Mouse (Mus musculus) embryonic facial prominence, embryonic 14.5 days (tissue): ENCODE data around the gene Meis2. TPM values are rescaled to one million over a fixed set of nuclear protein-coding genes. Genes with fewer than 3 reads are reported as not detected.
A peak's percentile ranks its signal among the peaks of the same experiment; 100 is the strongest.

Experiments
- ATAC-seq: fragments of 200-750 bp; cut with Nextera tagmentation; 2 replicates; pipeline ENCODE4 v1.8.0; 2017; ENCODE audit warnings: low read depth, moderate number of reproducible peaks, moderate TSS enrichment
- DNase-seq: peaks from one replicate; pipeline ENCODE4 v3.0.0-alpha.2; 2015; ENCODE audit warnings: low spot score
- H3K27ac ChIP-seq: fragments of 300-500 bp; sonication (generic); replicated peaks from 2 replicates; pipeline ENCODE4 v1.5.1; 2014; ENCODE audit warnings: low read depth, mild to moderate bottlenecking, low read length, moderate library complexity
- H3K27me3 ChIP-seq: fragments of 300-500 bp; sonication (generic); replicated peaks from 2 replicates; pipeline ENCODE4 v1.6.1; 2014; ENCODE audit warnings: low read length; ENCODE audit not compliant: control insufficient read depth, insufficient read depth
- H3K36me3 ChIP-seq: fragments of 300-500 bp; sonication (generic); 2 replicates; pipeline ENCODE4 v1.6.1; 2014; ENCODE audit warnings: low read length, mixed read lengths; ENCODE audit not compliant: control insufficient read depth, insufficient read depth
- H3K4me1 ChIP-seq: fragments of 300-500 bp; sonication (generic); 2 replicates; pipeline ENCODE4 v1.6.1; 2014; ENCODE audit warnings: antibody characterized with exemption, low read length; ENCODE audit not compliant: control insufficient read depth, insufficient read depth
- H3K4me2 ChIP-seq: fragments of 300-500 bp; sonication (generic); 2 replicates; pipeline ENCODE4 v1.6.1; 2014; ENCODE audit warnings: low read depth, mild to moderate bottlenecking, low read length, moderate library complexity, mixed read lengths
- H3K4me3 ChIP-seq: fragments of 300-500 bp; sonication (generic); 2 replicates; pipeline ENCODE4 v1.5.1; 2014; ENCODE audit warnings: low read depth, mild to moderate bottlenecking, low read length
- H3K9ac ChIP-seq: fragments of 300-500 bp; sonication (generic); 2 replicates; pipeline ENCODE4 v1.6.1; 2014; ENCODE audit warnings: low read depth, mild to moderate bottlenecking, low read length, moderate library complexity, mixed read lengths
- H3K9me3 ChIP-seq: fragments of 300-500 bp; sonication (generic); 2 replicates; pipeline ENCODE4 v1.6.1; 2016; ENCODE audit warnings: low read length; ENCODE audit not compliant: control insufficient read depth
- WGBS: fragments of 180-500 bp; shearing (Covaris S2); extraction: QIAGEN DNeasy Blood & Tissue Kit; methylation state at CpG from one replicate; pipeline ENCODE4 v1.1.7; 2014; 5-methylcytosine and 5-hydroxymethylcytosine counted together
- polyA plus RNA-seq: library from polyadenylated mRNA; unstranded; fragments of >200 nt; fragmentation: Nextera tagmentation; extraction: Ambion mirVana; gene quantifications from 2 replicates; pipeline ENCODE4 v1.2.1, GENCODE M21; 2014

Gene Meis2
- polyA plus RNA-seq, 1 experiment from 2014 or later, result 30.4 TPM

DNA sequence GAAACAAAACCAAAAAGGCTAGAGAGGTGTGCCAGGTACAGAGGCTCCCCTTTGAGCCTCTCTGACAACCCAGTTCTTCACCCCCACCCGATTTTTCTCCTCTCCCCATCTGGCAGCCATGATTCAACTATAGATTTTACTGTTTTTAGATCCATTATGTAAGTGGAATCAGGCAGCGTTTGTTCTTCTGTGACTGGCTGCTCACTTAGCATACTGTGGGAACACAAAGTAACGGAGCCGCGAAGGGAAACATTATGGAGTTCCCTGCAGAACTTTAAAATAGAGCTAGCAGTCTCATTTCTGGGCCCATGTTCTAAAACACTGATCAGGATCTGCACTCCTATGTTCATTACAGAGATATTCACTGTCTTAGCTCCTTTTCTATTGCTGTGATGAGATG is 243.3 kb downstream of the Meis2 start:
- 81% methylated on average over 5 of the region's 5 CpGs for whole genome bisulfite sequencing
- no peaks in the 10 kb centered on the region for H3K9me3 ChIP-seq
- no peak for ATAC-seq

DNA sequence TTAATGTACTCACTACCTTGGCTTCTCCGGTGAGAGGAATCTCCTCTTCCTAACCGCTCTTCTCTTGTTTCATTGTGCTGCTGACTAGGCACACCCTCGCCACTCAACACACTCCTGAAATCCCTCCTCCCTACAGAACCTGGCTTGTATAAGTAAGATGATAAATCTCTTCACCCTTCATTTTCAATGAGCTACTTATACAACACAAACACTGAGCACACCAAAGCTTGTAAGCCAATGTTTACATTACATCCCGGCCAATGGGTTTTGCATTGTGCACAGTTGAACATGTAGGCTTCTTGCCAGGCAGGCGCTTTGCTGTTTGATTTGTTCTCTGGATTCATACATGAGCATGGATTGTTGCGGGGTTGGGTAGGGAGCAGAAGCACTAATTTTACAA is 247.7 kb downstream of the Meis2 start:
- DNase-seq (peak; percentile 74), ATAC-seq (peak; percentile 89)
- Histone ChIP-seq H3K27me3 (no peaks in the 10 kb centered on the region; the same call in 1 of the 2 replicates), H3K36me3 (no peaks in the 10 kb centered on the region), H3K9me3 (no peaks in the 10 kb centered on the region), H3K4me1 (peaks cover 5% of the 10 kb centered on the region; the same call in 1 of the 2 replicates), H3K4me3 (no peak overlapping the region), H3K27ac (no peak overlapping the region), H3K9ac (no peak overlapping the region), H3K4me2 (no peak overlapping the region)
- 59% methylated on average over 6 of the region's 6 CpGs for WGBS

More for the DNA sequence above, 243.3 kb downstream of the Meis2 start:
- Histone ChIP-seq H3K4me2 (no peak overlapping the region), H3K9ac (no peak overlapping the region), H3K4me3 (no peak overlapping the region), H3K36me3 (no peaks in the 10 kb centered on the region), H3K27me3 (no peaks in the 10 kb centered on the region), H3K4me1 (no peaks in the 10 kb centered on the region), H3K27ac (no peak overlapping the region)
- DNase-seq, result no peak

DNA sequence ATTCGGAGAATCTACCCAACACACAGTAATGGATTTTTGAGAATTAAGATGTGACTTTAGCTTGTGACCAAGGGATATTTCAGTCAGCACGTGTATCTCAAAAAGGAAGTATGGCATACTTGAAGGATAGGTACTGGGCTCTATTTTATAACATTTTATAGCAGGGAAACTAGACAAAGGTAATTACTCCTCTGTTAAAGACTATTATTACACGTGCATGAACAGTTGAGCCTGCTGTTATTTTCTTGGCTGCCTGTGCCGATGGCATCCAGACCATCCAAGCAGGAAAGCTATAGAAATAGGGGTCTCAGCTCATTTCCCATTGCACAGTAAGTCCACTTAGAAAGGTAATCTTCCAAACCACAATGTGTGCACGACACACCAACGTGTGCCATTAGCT is 251.9 kb downstream of the Meis2 start:
- no peak overlapping the region for H3K9ac ChIP-seq
- no peak for ATAC-seq
- no peaks in the 10 kb centered on the region for H3K36me3 ChIP-seq
- WGBS, result 63% methylated on average over 6 of the region's 6 CpGs
- no peaks in the 10 kb centered on the region; the same call in 1 of the 2 replicates for H3K27me3 ChIP-seq
- DNase-seq, result no peak
- no peaks in the 10 kb centered on the region for H3K9me3 ChIP-seq
- H3K27ac ChIP-seq, result no peak overlapping the region
- no peak overlapping the region for H3K4me3 ChIP-seq
- peak overlapping the region; percentile 37; the same call in 1 of the 2 replicates for H3K4me2 ChIP-seq
- H3K4me1 ChIP-seq, result peaks cover 12% of the 10 kb centered on the region; the same call in 1 of the 2 replicates

- Histone ChIP-seq H3K9ac (no peak overlapping the region), H3K4me3 (no peak overlapping the region)
These were observed 252.3 kb downstream of the Meis2 start for GRCm38 (mm10) chr2:115813316-115813715.

More at GRCm38 (mm10) chr2:115813316-115813715, 252.3 kb downstream of the Meis2 start:
- H3K27me3 ChIP-seq, result no peaks in the 10 kb centered on the region; the same call in 1 of the 2 replicates
- peak overlapping the region; percentile 37 for H3K4me2 ChIP-seq
- no peak overlapping the region for H3K27ac ChIP-seq
- no peaks in the 10 kb centered on the region for H3K36me3 ChIP-seq
- DNase-seq (peak; percentile 47), ATAC-seq (no peak)
- H3K9me3 ChIP-seq, result no peaks in the 10 kb centered on the region
- H3K4me1 ChIP-seq, result peaks cover 12% of the 10 kb centered on the region; the same call in 1 of the 2 replicates
- 30% methylated on average over 11 of the region's 11 CpGs for WGBS
